Mouse (Mus musculus) megakaryocyte, embryonic 14.5 days (primary cell): ENCODE measurements around the gene Mob1a. TPM values are rescaled to one million over a fixed set of nuclear protein-coding genes. Genes with fewer than 3 reads are reported as not detected.
A peak's percentile ranks its signal among the peaks of the same experiment; 100 is the strongest.
"Not testable (repeated sequence)": the region's sequence is repeated elsewhere in the genome, so short reads cannot be mapped to it uniquely, and the experiment has no call there.

Source experiments
- H3K27me3 ChIP-seq: replicated peaks from 2 replicates; pipeline ENCODE3; 2012; ENCODE audit warnings: inconsistent platforms
- H3K36me3 ChIP-seq: replicated peaks from 2 replicates; pipeline ENCODE3; 2012; ENCODE audit warnings: low read length, inconsistent platforms, mixed read lengths
- H3K4me1 ChIP-seq: 2 replicates; pipeline ENCODE4 v1.6.1; 2012; ENCODE audit warnings: inconsistent platforms
- H3K4me3 ChIP-seq: replicated peaks from 2 replicates; pipeline ENCODE3; 2012; ENCODE audit warnings: moderate library complexity, mild to moderate bottlenecking, inconsistent platforms
- H3K9me3 ChIP-seq: 2 replicates; pipeline ENCODE4 v1.6.1; 2012; ENCODE audit warnings: inconsistent platforms
- FLI1 ChIP-seq: IDR thresholded peaks from 2 replicates; pipeline ENCODE4 v1.6.1; 2012; ENCODE audit warnings: low read length, inconsistent platforms, mixed read lengths
- GATA1 ChIP-seq: IDR thresholded peaks from 3 replicates; pipeline ENCODE4 v1.6.1; 2012; ENCODE audit warnings: mixed read lengths, low read length, inconsistent platforms, borderline replicate concordance
- polyA plus RNA-seq: library from polyadenylated mRNA; stranded (reverse); fragments of >175 nt; gene quantifications from 2 replicates; pipeline ENCODE4 v1.2.3, GENCODE M21; 2012; ENCODE audit warnings: low replicate concordance; ENCODE audit not compliant: insufficient read depth

Mob1a gene
- polyA plus RNA-seq, 1 experiment, result 20.8 TPM

DNA sequence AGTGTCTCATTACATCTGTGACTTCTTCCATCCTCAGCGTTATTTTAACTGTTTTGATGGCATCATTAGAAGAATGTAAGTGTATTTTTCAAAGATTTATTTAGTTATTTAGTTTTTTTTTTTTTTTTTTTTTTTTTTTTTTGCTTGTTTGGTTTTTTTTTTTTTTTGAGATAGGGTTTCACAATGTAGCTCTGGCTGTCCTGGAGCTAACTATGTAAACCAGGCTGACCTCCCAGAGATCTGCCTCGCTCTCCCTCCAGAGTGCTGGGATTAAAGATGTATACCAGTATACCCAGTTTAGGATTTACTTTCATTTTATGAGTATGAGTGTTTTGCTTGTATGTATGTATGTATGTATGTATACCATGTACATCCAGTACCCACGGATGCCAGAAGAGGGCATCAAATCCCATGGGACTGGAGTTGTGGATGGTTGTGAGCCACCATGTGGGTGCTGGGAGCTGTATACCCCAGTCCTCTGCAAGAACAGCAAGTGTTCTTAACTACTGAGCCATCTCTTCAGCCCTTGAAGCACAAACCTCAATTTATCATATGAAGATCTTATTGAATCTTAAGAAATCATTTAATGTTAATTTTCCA, 1.9 kb downstream of the Mob1a start:
- peaks cover 47% of the 10 kb centered on the region for H3K36me3 ChIP-seq
- H3K9me3 ChIP-seq, result no peaks in the 10 kb centered on the region
- H3K4me1 ChIP-seq, result peaks cover 43% of the 10 kb centered on the region
- no peak for TF ChIP-seq FLI1
- no peak for TF ChIP-seq GATA1
- H3K4me3 ChIP-seq, result peak overlapping the region; percentile 59
- H3K27me3 ChIP-seq, result no peaks in the 10 kb centered on the region

DNA sequence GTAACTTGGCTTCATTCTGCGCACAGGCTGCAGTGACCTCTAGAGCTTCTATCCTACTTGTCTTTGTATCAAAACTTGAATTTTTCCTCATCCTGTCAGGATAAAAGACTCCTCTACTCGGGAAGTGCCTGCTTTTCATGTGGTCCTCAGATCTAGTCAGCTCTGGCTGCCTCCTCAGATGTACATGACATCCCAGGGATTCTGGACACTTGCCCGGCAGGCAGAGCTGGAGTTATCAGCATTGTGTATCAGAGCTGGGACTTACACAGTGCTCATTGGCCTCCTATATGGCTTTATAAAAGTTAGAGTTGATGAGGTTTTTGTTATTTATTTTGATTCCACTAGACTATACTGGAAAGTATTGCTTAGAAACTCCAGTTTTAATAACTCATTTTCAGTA, 15.6 kb downstream of the Mob1a start:
- no peak overlapping the region for H3K4me3 ChIP-seq
- H3K9me3 ChIP-seq, result no peaks in the 10 kb centered on the region
- H3K27me3 ChIP-seq, result no peaks in the 10 kb centered on the region
- H3K4me1 ChIP-seq, result no peaks in the 10 kb centered on the region
- no peak for TF ChIP-seq FLI1
- no peak for TF ChIP-seq GATA1
- peaks cover 78% of the 10 kb centered on the region for H3K36me3 ChIP-seq

DNA sequence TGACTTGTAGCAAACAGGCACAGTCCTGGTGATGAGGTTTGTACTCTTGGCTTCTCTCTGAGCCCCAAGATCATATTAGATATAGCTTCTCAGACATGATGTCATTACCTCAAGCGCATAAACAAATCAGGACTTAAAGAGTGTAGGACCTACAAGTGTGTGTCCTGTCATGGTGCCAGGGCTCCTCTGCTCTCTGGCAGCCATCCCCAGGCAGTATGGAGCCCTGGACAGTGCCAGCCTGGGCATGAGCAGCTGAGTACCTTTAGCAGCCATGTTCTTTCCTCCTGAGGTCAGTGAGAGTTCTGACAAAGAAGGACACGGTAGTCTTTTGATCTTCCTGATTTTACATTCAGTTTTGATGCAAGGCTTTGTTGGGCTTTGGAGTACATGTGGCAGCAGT, 17.1 kb downstream of the Mob1a start:
- Histone ChIP-seq H3K4me1 (peaks cover 3% of the 10 kb centered on the region; the same call in 1 of the 2 replicates), H3K36me3 (peaks cover 71% of the 10 kb centered on the region), H3K4me3 (no peak overlapping the region), H3K9me3 (no peaks in the 10 kb centered on the region), H3K27me3 (no peaks in the 10 kb centered on the region)
- TF ChIP-seq GATA1 (no peak), FLI1 (no peak)

DNA sequence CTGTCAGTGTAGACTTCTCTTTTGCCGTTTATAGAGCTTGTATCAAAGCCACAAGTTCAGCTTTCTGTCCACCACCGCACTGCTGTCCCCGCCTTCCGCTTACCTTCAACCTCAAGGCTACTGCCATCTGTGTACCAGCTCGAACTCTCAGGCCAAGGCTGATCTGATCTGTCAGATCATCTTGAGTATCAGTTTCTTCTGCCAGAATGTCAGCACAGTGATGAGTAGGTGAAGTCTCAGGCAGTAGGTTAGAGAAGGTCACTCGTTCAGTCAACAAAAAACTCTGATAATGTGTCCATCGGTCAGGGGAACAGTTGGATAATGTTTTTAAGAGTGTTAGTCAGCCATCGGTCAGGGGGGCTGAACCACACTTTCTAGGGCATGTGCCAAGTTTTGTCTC, 19.5 kb downstream of the Mob1a start:
- not testable (repeated sequence) for H3K9me3 ChIP-seq, H3K4me3 ChIP-seq, H3K27me3 ChIP-seq
- peaks cover 54% of the 10 kb centered on the region for H3K36me3 ChIP-seq
- H3K4me1 ChIP-seq, result peaks cover 21% of the 10 kb centered on the region

DNA sequence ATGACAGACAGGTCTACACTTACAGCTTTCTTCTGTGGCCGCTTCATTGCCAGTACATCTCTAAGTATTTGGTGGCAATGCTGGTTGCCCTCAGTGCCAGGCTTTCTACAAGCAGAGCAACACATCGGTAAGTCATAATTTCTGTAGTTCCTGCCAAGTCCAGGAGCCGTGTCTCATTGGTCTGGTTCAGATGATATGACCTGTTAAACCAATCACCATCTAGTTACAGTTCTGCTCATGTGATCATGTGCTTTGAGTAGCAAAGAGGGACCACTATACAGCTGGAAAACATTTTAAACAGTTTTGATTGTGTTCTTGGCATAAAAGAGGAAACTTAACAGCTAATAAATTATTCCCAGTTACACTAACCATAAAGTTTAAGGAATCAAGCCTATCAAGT, 22.1 kb downstream of the Mob1a start:
- H3K27me3 ChIP-seq, result no peaks in the 10 kb centered on the region
- H3K4me1 ChIP-seq, result peaks cover 43% of the 10 kb centered on the region
- TF ChIP-seq FLI1, result no peak
- TF ChIP-seq GATA1, result no peak
- H3K4me3 ChIP-seq, result no peak overlapping the region
- H3K9me3 ChIP-seq, result no peaks in the 10 kb centered on the region
- H3K36me3 ChIP-seq, result peaks cover 51% of the 10 kb centered on the region

DNA sequence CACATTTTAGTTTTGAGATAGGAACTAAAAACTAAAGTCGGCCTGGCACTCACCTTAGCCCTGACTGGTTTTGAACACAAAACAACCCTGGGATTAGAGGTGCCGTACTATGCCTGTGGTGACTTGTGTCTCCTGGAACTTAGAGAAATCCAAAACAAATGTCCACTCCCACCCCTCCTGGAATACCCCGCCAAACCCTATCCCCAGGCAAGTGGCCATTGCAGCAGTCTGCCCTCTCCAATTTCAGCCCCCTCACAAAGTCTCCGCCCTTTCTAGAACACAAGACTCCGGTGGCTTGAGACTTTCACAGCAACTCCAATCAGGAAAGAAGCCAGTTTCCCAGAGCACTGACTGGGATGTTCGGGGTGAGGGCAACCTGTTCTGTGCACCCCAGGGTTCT, 23.1 kb downstream of the Mob1a start, which contains the start of gene Bola3:
Gene Bola3 (plus strand): TSS at position 275 of the 400 bp plus-strand sequence.
- peaks cover 52% of the 10 kb centered on the region for H3K36me3 ChIP-seq
- H3K27me3 ChIP-seq, result no peaks in the 10 kb centered on the region
- TF ChIP-seq GATA1, result no peak
- no peak for TF ChIP-seq FLI1
- H3K4me1 ChIP-seq, result peaks cover 45% of the 10 kb centered on the region
- peak within 1 kb of the TSS; percentile 95 for H3K4me3 ChIP-seq
- no peaks in the 10 kb centered on the region for H3K9me3 ChIP-seq

DNA sequence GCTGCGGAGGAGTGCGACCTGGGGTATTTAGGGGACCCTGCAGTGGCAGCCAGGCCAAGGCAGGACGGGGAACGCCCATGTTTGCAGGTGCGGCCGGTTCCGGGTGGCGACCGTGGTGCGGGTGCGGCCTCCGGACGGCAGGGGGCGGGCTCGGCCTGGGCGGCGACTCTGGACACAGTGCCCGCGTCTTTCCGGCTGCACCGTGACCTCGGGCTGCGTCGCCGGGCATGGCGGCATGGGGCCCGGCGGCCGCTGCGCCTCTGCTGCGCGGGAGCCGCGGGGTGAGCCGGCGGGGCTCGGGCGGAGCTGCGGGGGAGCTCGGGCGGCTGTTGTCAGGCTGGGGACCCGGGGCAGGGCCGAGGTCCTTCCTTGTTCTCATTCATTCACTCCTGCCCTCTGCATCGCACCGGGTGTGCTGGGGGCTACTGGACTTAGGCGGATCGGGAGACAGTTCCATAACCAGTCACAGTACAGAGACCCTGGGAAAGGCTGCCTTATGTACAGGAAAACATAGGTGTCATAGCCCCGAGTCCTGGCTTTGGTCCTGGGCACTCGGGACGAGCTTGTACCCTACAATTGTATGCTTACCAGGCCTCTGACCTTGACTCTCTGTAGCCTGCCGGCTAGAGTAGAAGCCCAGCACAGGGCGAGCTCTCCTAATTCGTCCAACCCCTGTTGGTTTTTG, 23.6 kb downstream of the Mob1a start:
- no peaks in the 10 kb centered on the region for H3K27me3 ChIP-seq
- TF ChIP-seq GATA1 (no peak), FLI1 (no peak)
- H3K4me1 ChIP-seq, result peaks cover 45% of the 10 kb centered on the region
- peak overlapping the region; percentile 95 for H3K4me3 ChIP-seq
- no peaks in the 10 kb centered on the region for H3K9me3 ChIP-seq
- H3K36me3 ChIP-seq, result peaks cover 51% of the 10 kb centered on the region

DNA sequence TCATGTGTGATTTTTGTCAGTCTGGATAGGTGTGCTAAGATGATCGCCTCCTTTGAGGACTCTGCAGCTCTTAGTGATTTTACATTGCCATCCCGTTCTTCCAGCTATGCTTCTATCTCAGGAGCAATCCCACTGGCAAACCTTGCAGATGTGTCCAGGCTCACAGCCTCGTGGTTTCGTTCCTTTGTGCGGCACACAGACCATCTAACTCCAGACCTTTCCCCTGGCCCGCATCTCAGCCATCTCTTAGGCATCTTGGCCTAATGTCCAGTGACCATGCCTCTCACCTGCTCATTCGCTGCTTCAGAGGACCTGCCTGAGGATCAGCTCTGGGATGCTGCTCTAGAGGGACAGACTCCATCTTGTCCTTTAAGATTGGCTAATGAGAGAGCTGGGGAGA, 24.4 kb downstream of the Mob1a start:
- Histone ChIP-seq H3K4me3 (peak overlapping the region; percentile 95), H3K36me3 (peaks cover 58% of the 10 kb centered on the region), H3K4me1 (peaks cover 47% of the 10 kb centered on the region), H3K27me3 (no peaks in the 10 kb centered on the region), H3K9me3 (no peaks in the 10 kb centered on the region)
- no peak for TF ChIP-seq FLI1
- no peak for TF ChIP-seq GATA1

DNA sequence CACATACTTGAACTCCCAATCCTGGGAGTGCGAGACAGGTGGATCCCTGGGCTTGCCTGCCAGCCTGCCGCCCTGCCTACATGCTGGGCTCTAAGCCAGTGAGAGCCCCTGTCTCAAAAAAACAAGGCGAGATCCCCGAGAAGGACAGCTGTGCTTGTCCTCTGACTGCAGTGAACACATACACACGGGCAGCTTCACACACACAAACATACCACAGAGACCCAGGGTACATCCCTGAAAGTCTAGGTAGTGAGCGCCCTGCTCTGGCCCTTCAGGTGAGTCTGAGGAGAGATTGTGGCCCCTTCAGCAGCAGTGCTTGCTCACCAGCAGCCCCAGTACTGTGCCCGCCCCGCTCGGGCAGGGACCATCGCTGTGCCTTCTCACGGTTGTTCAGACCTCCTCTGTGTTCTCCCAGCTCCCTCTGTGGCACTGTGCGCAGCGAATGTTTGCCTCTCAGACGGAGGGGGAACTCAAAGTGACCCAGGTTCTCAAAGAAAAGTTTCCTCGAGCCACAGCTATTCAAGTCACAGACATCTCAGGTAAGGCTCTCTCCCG, 25.1 kb downstream of the Mob1a start:
- Histone ChIP-seq H3K36me3 (peaks cover 65% of the 10 kb centered on the region), H3K4me3 (no peak overlapping the region), H3K9me3 (no peaks in the 10 kb centered on the region), H3K4me1 (peaks cover 50% of the 10 kb centered on the region), H3K27me3 (no peaks in the 10 kb centered on the region)
- TF ChIP-seq GATA1, result no peak
- TF ChIP-seq FLI1, result no peak

DNA sequence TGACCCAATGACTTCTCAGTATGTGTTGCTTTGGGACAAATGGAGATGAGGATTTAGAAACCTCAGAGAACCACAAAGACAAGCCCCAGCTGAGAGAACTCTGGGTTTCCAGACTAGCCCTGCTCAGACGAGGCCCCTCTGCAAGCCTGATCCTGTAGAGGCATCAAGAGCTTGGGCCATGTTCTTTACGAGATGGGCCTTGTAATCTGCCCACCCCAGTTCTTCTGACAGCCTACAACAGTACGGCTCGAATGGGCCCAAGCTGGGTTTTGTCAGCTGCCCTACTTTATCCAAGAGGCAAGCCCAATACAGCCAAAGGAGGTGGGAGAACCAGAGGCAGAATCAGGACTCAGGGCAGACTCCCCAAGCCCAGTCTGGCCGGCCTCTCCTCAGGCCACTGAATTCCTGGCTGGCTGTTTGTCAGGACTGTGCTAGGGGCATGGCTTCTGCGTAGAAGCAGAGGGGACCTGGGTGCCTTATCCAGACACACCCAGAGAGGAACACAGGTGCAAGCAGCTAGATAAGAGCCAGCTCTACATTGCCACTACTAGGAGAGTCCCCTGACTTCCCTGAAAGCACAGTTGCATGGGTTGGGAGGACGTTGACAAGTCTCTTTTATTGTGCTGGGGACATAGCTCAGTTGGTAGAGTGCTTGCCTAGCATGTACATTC, 25.8 kb downstream of the Mob1a start:
- Histone ChIP-seq H3K4me1 (peaks cover 54% of the 10 kb centered on the region), H3K27me3 (no peaks in the 10 kb centered on the region), H3K9me3 (no peaks in the 10 kb centered on the region), H3K36me3 (peaks cover 71% of the 10 kb centered on the region), H3K4me3 (no peak overlapping the region)
- TF ChIP-seq FLI1 (no peak), GATA1 (no peak)
